Mouse (Mus musculus) 416B (cell line): ENCODE data around the gene Thada.

Experiments used
- DNase-seq: peaks from one replicate; pipeline ENCODE4 v3.0.0; 2011; ENCODE audit warnings: low read depth

Thada gene

GRCm38 (mm10) chr17:84370385-84370784 lies 95.6 kb downstream of the Thada start:
- no peak for DNase-seq

- DNase-seq, result no peak
These were observed 96.2 kb downstream of the Thada start for GRCm38 (mm10) chr17:84369769-84370168.

GRCm38 (mm10) chr17:84368213-84369014 lies 97.6 kb downstream of the Thada start:
- DNase-seq, result no peak

- no peak for DNase-seq
These were observed 98.3 kb downstream of the Thada start for GRCm38 (mm10) chr17:84367663-84368062.

GRCm38 (mm10) chr17:84365791-84366301 lies 100.2 kb downstream of the Thada start:
- DNase-seq, result no peak

GRCm38 (mm10) chr17:84365006-84365716 lies 100.8 kb downstream of the Thada start:
- DNase-seq, result no peak

- DNase-seq, result no peak
These were observed 102.6 kb downstream of the Thada start for GRCm38 (mm10) chr17:84363444-84363843.

GRCm38 (mm10) chr17:84362581-84363286 lies 103.3 kb downstream of the Thada start:
- no peak for DNase-seq

- no peak for DNase-seq
These were observed 105.0 kb downstream of the Thada start for GRCm38 (mm10) chr17:84361006-84361405.

GRCm38 (mm10) chr17:84359810-84360209 lies 106.2 kb downstream of the Thada start:
- DNase-seq, result no peak

GRCm38 (mm10) chr17:84358951-84359644 lies 106.9 kb downstream of the Thada start:
- no peak for DNase-seq

GRCm38 (mm10) chr17:84357776-84358175 lies 108.2 kb downstream of the Thada start:
- DNase-seq, result peak; percentile 9

- DNase-seq, result no peak
These were observed 109.7 kb downstream of the Thada start for GRCm38 (mm10) chr17:84356056-84356887.

- DNase-seq, result no peak
These were observed 111.0 kb downstream of the Thada start for GRCm38 (mm10) chr17:84355006-84355405.

GRCm38 (mm10) chr17:84353902-84354311 lies 112.1 kb downstream of the Thada start:
- DNase-seq, result no peak

- DNase-seq, result no peak
These were observed 112.6 kb downstream of the Thada start for GRCm38 (mm10) chr17:84353224-84353901.

GRCm38 (mm10) chr17:84352790-84353154 lies 113.2 kb downstream of the Thada start:
- no peak for DNase-seq

GRCm38 (mm10) chr17:84351912-84352789 lies 113.9 kb downstream of the Thada start:
- DNase-seq, result no peak

- no peak for DNase-seq
These were observed 114.7 kb downstream of the Thada start for GRCm38 (mm10) chr17:84351276-84351675.
